Mouse (Mus musculus): ENCODE measurements around the gene Skap2. TPM values are rescaled to one million over a fixed set of nuclear protein-coding genes. Genes with fewer than 3 reads are reported as not detected.

Skap2 gene
- total RNA-seq, 2 experiments from 2014 or later = 40.5 to 46.5 TPM

- peak; percentile 69 for DNase-seq
These were observed 168.2 kb downstream of the Skap2 start for GRCm38 (mm10) chr6:51844106-51844505.

- no peak for DNase-seq
These were observed 169.3 kb downstream of the Skap2 start for GRCm38 (mm10) chr6:51843081-51843480.

- no peak for DNase-seq
These were observed 174.2 kb downstream of the Skap2 start for GRCm38 (mm10) chr6:51838177-51838576.

GRCm38 (mm10) chr6:51833362-51833761 is 179.0 kb downstream of the Skap2 start:
- DNase-seq = no peak

- DNase-seq = peak; percentile 21
These were observed 186.7 kb downstream of the Skap2 start for GRCm38 (mm10) chr6:51825621-51826021.

- DNase-seq = peak; percentile 63
These were observed 188.1 kb downstream of the Skap2 start for GRCm38 (mm10) chr6:51824136-51824830.

- no peak for DNase-seq
These were observed 190.3 kb downstream of the Skap2 start for GRCm38 (mm10) chr6:51822049-51822448.

GRCm38 (mm10) chr6:51820853-51821252 is 191.5 kb downstream of the Skap2 start:
- no peak for DNase-seq

- no peak for DNase-seq
These were observed 195.3 kb downstream of the Skap2 start for GRCm38 (mm10) chr6:51816892-51817621.

- no peak for DNase-seq
These were observed 201.4 kb downstream of the Skap2 start for GRCm38 (mm10) chr6:51810906-51811305.

GRCm38 (mm10) chr6:51809164-51809824 is 203.1 kb downstream of the Skap2 start:
- DNase-seq = no peak

GRCm38 (mm10) chr6:51808011-51808410 is 204.3 kb downstream of the Skap2 start:
- DNase-seq = no peak

Other genes starting within 250 kb of the Skap2 start
- gene Hoxa1, start 145.8 kb upstream of the Skap2 start, total RNA-seq (2021) = 1 to 10 TPM in 1 of 2 experiments, under 1 TPM in 1; 0.91 to 1.2 TPM
- gene Hoxa2, start 152.3 kb upstream of the Skap2 start, total RNA-seq (2021) = 1 to 10 TPM; 2.3 to 5.1 TPM
- gene 5730596B20Rik, start 164.9 kb upstream of the Skap2 start, total RNA-seq (2021) = under 1 TPM; 0.27 to 0.94 TPM
- 10 to 100 TPM in 1 of 2 experiments, 1 to 10 TPM in 1; 8.0 to 11.4 TPM for gene Hoxa4, start 179.2 kb upstream of the Skap2 start, total RNA-seq (2021)
- 10 to 100 TPM; 28.0 to 28.2 TPM for gene Hoxa5, start 192.0 kb upstream of the Skap2 start, total RNA-seq (2021)
- gene Hoxa6, start 196.2 kb upstream of the Skap2 start, total RNA-seq (2021) = 1 to 10 TPM; 4.8 to 8.6 TPM
- gene Hoxa3, start 200.8 kb upstream of the Skap2 start, total RNA-seq (2021) = 10 to 100 TPM in 1 of 2 experiments, 1 to 10 TPM in 1; 5.9 to 13.5 TPM
- 1 to 10 TPM in 1 of 2 experiments, under 1 TPM in 1; 0.91 to 1.5 TPM for gene Gm28308, start 200.8 kb upstream of the Skap2 start, total RNA-seq (2021)
- 10 to 100 TPM; 21.5 to 26.6 TPM for gene Hoxa7, start 209.3 kb upstream of the Skap2 start, total RNA-seq (2021)
- gene Hoxa9, start 218.5 kb upstream of the Skap2 start, total RNA-seq (2021) = 1 to 10 TPM; 3.0 to 4.4 TPM
- 1 to 10 TPM in 1 of 2 experiments, under 1 TPM in 1; 0.42 to 1.5 TPM for gene Hoxa10, start 228.3 kb upstream of the Skap2 start, total RNA-seq (2021)
- gene Hoxa11, start 233.3 kb upstream of the Skap2 start, total RNA-seq (2021) = not detected
- gene Hoxa13, start 248.3 kb upstream of the Skap2 start, total RNA-seq (2021) = not detected